Mouse (Mus musculus) embryonic facial prominence, embryonic 10.5 days (tissue): ENCODE data around the gene Psd. TPM values are rescaled to one million over a fixed set of nuclear protein-coding genes. Genes with fewer than 3 reads are reported as not detected.

Source experiments
- DNase-seq: peaks from one replicate; pipeline ENCODE4 v3.0.0-alpha.2; 2017; ENCODE audit warnings: low spot score
- H3K27ac ChIP-seq: fragments of 300-500 bp; sonication (generic); replicated peaks from 2 replicates; pipeline ENCODE4 v1.5.1; 2016; ENCODE audit warnings: mild to moderate bottlenecking
- H3K27me3 ChIP-seq: fragments of 300-500 bp; sonication (generic); replicated peaks from 2 replicates; pipeline ENCODE4 v1.6.1; 2016; ENCODE audit warnings: low read depth, mild to moderate bottlenecking; ENCODE audit not compliant: poor library complexity, severe bottlenecking
- H3K36me3 ChIP-seq: fragments of 300-500 bp; sonication (generic); replicated peaks from 2 replicates; pipeline ENCODE4 v1.6.1; 2016; ENCODE audit warnings: mild to moderate bottlenecking, moderate library complexity
- H3K4me1 ChIP-seq: fragments of 300-500 bp; sonication (generic); 2 replicates; pipeline ENCODE4 v1.6.1; 2016
- H3K4me3 ChIP-seq: fragments of 300-500 bp; sonication (generic); 2 replicates; pipeline ENCODE4 v1.5.1; 2016; ENCODE audit warnings: mild to moderate bottlenecking, moderate library complexity
- H3K9me3 ChIP-seq: fragments of 300-500 bp; sonication (generic); 2 replicates; pipeline ENCODE4 v1.6.1; 2016; ENCODE audit warnings: mild to moderate bottlenecking
- WGBS: fragments of 180-500 bp; shearing (Covaris S2); methylation state at CpG from one replicate; pipeline ENCODE4 v1.1.7; 2016; 5-methylcytosine and 5-hydroxymethylcytosine counted together
- polyA plus RNA-seq: library from polyadenylated mRNA; unstranded; fragments of >200 nt; fragmentation: Nextera tagmentation; extraction: Ambion mirVana; gene quantifications from 2 replicates; pipeline ENCODE4 v1.2.1, GENCODE M21; 2016

Psd gene
- polyA plus RNA-seq, 1 experiment from 2014 or later, result 3.5 TPM

- no peaks in the 10 kb centered on the region for H3K9me3 ChIP-seq
- DNase-seq, result peak; percentile 11
- H3K36me3 ChIP-seq, result peaks cover 20% of the 10 kb centered on the region
- H3K4me1 ChIP-seq, result peaks cover 42% of the 10 kb centered on the region
- H3K4me3 ChIP-seq, result peak overlapping the region; percentile 29; the same call in 1 of the 2 replicates
- WGBS, result 42% methylated on average over 14 of the region's 14 CpGs
- peaks cover 100% of the 10 kb centered on the region for H3K27me3 ChIP-seq
- H3K27ac ChIP-seq, result peak overlapping the region; percentile 35; the same call in 1 of the 2 replicates
Measured at GRCm38 (mm10) chr19:46314872-46315742, 11.8 kb downstream of the Psd start.

- peaks cover 27% of the 10 kb centered on the region for H3K36me3 ChIP-seq
- 12% methylated on average over 18 of the region's 18 CpGs for WGBS
- no peaks in the 10 kb centered on the region for H3K9me3 ChIP-seq
- DNase-seq, result peak; percentile 41
- no peak overlapping the region for H3K27ac ChIP-seq
- peak overlapping the region; percentile 29; the same call in 1 of the 2 replicates for H3K4me3 ChIP-seq
- H3K27me3 ChIP-seq, result peaks cover 100% of the 10 kb centered on the region
- H3K4me1 ChIP-seq, result peaks cover 38% of the 10 kb centered on the region
Measured at GRCm38 (mm10) chr19:46314151-46314601, 12.8 kb downstream of the Psd start.

- peak; percentile 7 for DNase-seq
- Histone ChIP-seq H3K36me3 (peaks cover 27% of the 10 kb centered on the region), H3K27ac (no peak overlapping the region), H3K9me3 (no peaks in the 10 kb centered on the region), H3K4me3 (no peak overlapping the region), H3K27me3 (peaks cover 98% of the 10 kb centered on the region), H3K4me1 (peaks cover 38% of the 10 kb centered on the region)
- 76% methylated on average over 6 of the region's 6 CpGs for WGBS
Measured at GRCm38 (mm10) chr19:46313591-46313990, 13.4 kb downstream of the Psd start.

- Histone ChIP-seq H3K27ac (no peak overlapping the region), H3K4me1 (peaks cover 39% of the 10 kb centered on the region), H3K4me3 (no peak overlapping the region), H3K9me3 (no peaks in the 10 kb centered on the region), H3K27me3 (peaks cover 98% of the 10 kb centered on the region), H3K36me3 (peaks cover 27% of the 10 kb centered on the region)
- no peak for DNase-seq
- WGBS, result 88% methylated on average over 9 of the region's 9 CpGs
Measured at GRCm38 (mm10) chr19:46313116-46313515, 13.8 kb downstream of the Psd start.

GRCm38 (mm10) chr19:46312566-46312965, 14.4 kb downstream of the Psd start:
- DNase-seq, result no peak
- Histone ChIP-seq H3K4me3 (no peak overlapping the region), H3K9me3 (no peaks in the 10 kb centered on the region), H3K27ac (no peak overlapping the region), H3K36me3 (peaks cover 27% of the 10 kb centered on the region), H3K27me3 (peaks cover 98% of the 10 kb centered on the region), H3K4me1 (peaks cover 33% of the 10 kb centered on the region)
- WGBS, result 92% methylated on average over 21 of the region's 21 CpGs

GRCm38 (mm10) chr19:46311341-46311740, 15.6 kb downstream of the Psd start:
- DNase-seq, result peak; percentile 6

GRCm38 (mm10) chr19:46310312-46310865, 16.6 kb downstream of the Psd start:
- H3K27me3 ChIP-seq, result peaks cover 92% of the 10 kb centered on the region
- WGBS, result 87% methylated on average over 12 of the region's 12 CpGs
- no peak overlapping the region for H3K4me3 ChIP-seq
- H3K4me1 ChIP-seq, result peaks cover 36% of the 10 kb centered on the region
- DNase-seq, result peak; percentile 7
- no peaks in the 10 kb centered on the region for H3K9me3 ChIP-seq
- H3K36me3 ChIP-seq, result peaks cover 27% of the 10 kb centered on the region
- no peak overlapping the region for H3K27ac ChIP-seq

More at GRCm38 (mm10) chr19:46311341-46311740, 15.6 kb downstream of the Psd start:
- 83% methylated on average over 9 of the region's 9 CpGs for WGBS
- Histone ChIP-seq H3K4me1 (peaks cover 27% of the 10 kb centered on the region), H3K36me3 (peaks cover 27% of the 10 kb centered on the region), H3K9me3 (no peaks in the 10 kb centered on the region), H3K27ac (no peak overlapping the region), H3K4me3 (no peak overlapping the region), H3K27me3 (peaks cover 98% of the 10 kb centered on the region)

- Histone ChIP-seq H3K36me3 (peaks cover 27% of the 10 kb centered on the region), H3K4me3 (no peak overlapping the region), H3K4me1 (peaks cover 38% of the 10 kb centered on the region), H3K9me3 (no peaks in the 10 kb centered on the region), H3K27ac (no peak overlapping the region), H3K27me3 (peaks cover 86% of the 10 kb centered on the region)
- DNase-seq, result peak; percentile 6
- WGBS, result 79% methylated on average over 21 of the region's 21 CpGs
Measured at GRCm38 (mm10) chr19:46309651-46310305, 17.2 kb downstream of the Psd start.

- 0 out of 2 replicates have a peak overlapping the region, but pooled peaks have one; percentile 48 for H3K27ac ChIP-seq
- 2% methylated on average over 47 of the region's 47 CpGs for WGBS
- peak; percentile 91 for DNase-seq
- peaks cover 38% of the 10 kb centered on the region for H3K4me1 ChIP-seq
- peaks cover 77% of the 10 kb centered on the region for H3K27me3 ChIP-seq
- H3K9me3 ChIP-seq, result no peaks in the 10 kb centered on the region
- peak overlapping the region; percentile 58 for H3K4me3 ChIP-seq
- peaks cover 27% of the 10 kb centered on the region for H3K36me3 ChIP-seq
Measured at GRCm38 (mm10) chr19:46308706-46309435, 18.1 kb downstream of the Psd start.

- Histone ChIP-seq H3K27ac (0 out of 2 replicates have a peak overlapping the region, but pooled peaks have one; percentile 48), H3K36me3 (peaks cover 27% of the 10 kb centered on the region), H3K4me1 (peaks cover 42% of the 10 kb centered on the region), H3K4me3 (peak overlapping the region; percentile 58), H3K9me3 (no peaks in the 10 kb centered on the region), H3K27me3 (peaks cover 73% of the 10 kb centered on the region)
- 52% methylated on average over 16 of the region's 16 CpGs for WGBS
- no peak for DNase-seq
Measured at GRCm38 (mm10) chr19:46308303-46308702, 18.7 kb downstream of the Psd start.

GRCm38 (mm10) chr19:46307781-46308180, 19.2 kb downstream of the Psd start:
- H3K4me3 ChIP-seq, result no peak overlapping the region
- DNase-seq, result peak; percentile 7
- peaks cover 27% of the 10 kb centered on the region for H3K36me3 ChIP-seq
- peaks cover 42% of the 10 kb centered on the region for H3K4me1 ChIP-seq
- no peak overlapping the region for H3K27ac ChIP-seq
- peaks cover 69% of the 10 kb centered on the region for H3K27me3 ChIP-seq
- no peaks in the 10 kb centered on the region for H3K9me3 ChIP-seq
- WGBS, result 76% methylated on average over 16 of the region's 16 CpGs
